Mouse (Mus musculus) bone marrow, adult 2 months (tissue): ENCODE measurements around the gene Fgf12. TPM values are rescaled to one million over a fixed set of nuclear protein-coding genes. Genes with fewer than 3 reads are reported as not detected.

Experiments used
- H3K27ac ChIP-seq: fragments of 200-500 bp; 2 replicates; pipeline ENCODE4 v1.5.1; 2012; ENCODE audit warnings: low read depth, mild to moderate bottlenecking, control low read depth, inconsistent platforms, low read length; ENCODE audit not compliant: control insufficient read depth, poor library complexity, insufficient read depth
- H3K4me1 ChIP-seq: fragments of 200-500 bp; 2 replicates; pipeline ENCODE4 v1.6.1; 2011; ENCODE audit warnings: low read length; ENCODE audit not compliant: control insufficient read depth, insufficient read depth
- H3K4me3 ChIP-seq: fragments of 200-500 bp; replicated peaks from 2 replicates; pipeline ENCODE3; 2011; ENCODE audit warnings: mild to moderate bottlenecking, low read depth, low read length, control low read depth; ENCODE audit not compliant: control insufficient read depth
- CTCF ChIP-seq: fragments of 200-500 bp; IDR thresholded peaks from 2 replicates; pipeline ENCODE4 v1.5.1; 2011; ENCODE audit warnings: low read length, control low read depth; ENCODE audit not compliant: control insufficient read depth, insufficient read depth
- POLR2A ChIP-seq: fragments of 200-500 bp; IDR thresholded peaks from 2 replicates; pipeline ENCODE4 v1.6.1; 2011; ENCODE audit warnings: low read depth, mild to moderate bottlenecking, control low read depth, low read length, borderline replicate concordance; ENCODE audit not compliant: control insufficient read depth
- WGBS: fragments of 180-500 bp; shearing (Covaris S2); methylation state at CpG from one replicate; pipeline ENCODE4 v1.1.7; 2018; 5-methylcytosine and 5-hydroxymethylcytosine counted together
- polyA plus RNA-seq: library from polyadenylated mRNA; stranded (reverse); fragments of >200 nt; gene quantifications from 2 replicates; pipeline ENCODE4 v1.2.4, GENCODE M21; 2011; ENCODE audit warnings: low replicate concordance; ENCODE audit not compliant: missing spikeins, insufficient read depth, insufficient read length

The Fgf12 gene
- polyA plus RNA-seq, 1 experiment = 0.85 TPM

GRCm38 (mm10) chr16:28645030-28645429, 107.8 kb downstream of the Fgf12 start:
- Histone ChIP-seq H3K4me3 (no peak overlapping the region), H3K27ac (no peak overlapping the region), H3K4me1 (no peaks in the 10 kb centered on the region)
- TF ChIP-seq CTCF (no peak), POLR2A (no peak)
- WGBS = 79% methylated on average over 3 of the region's 3 CpGs

DNA sequence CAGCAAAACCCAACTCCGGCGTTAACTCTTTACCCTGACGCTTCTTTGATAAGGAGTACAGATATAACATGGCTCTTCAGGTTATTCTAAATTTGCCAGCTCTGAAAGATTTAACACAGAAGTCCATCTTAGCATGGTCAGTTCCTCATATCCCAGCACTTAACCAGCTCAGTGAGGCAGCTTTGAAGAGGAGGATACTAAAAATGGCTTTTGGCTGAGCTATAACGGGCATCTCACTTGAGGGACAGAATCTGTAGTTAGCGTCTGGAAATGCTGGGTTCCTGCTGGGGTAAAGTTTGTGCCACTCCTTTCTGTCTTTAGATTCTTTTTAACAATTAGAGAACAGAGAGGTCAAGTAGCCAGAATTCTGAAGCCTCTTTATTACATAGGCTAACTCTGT, 121.1 kb downstream of the Fgf12 start:
- Histone ChIP-seq H3K27ac (no peak overlapping the region), H3K4me3 (no peak overlapping the region), H3K4me1 (no peaks in the 10 kb centered on the region)
- WGBS = 89% methylated on average over 5 of the region's 5 CpGs
- no peak for TF ChIP-seq CTCF
- TF ChIP-seq POLR2A = no peak

GRCm38 (mm10) chr16:28630771-28631484, 121.9 kb downstream of the Fgf12 start:
- WGBS = 82% methylated on average over 11 of the region's 11 CpGs

GRCm38 (mm10) chr16:28626259-28626658, 126.6 kb downstream of the Fgf12 start:
- no peak overlapping the region for H3K4me3 ChIP-seq
- 94% methylated on average over 6 of the region's 6 CpGs for WGBS
- no peaks in the 10 kb centered on the region for H3K4me1 ChIP-seq
- TF ChIP-seq CTCF (no peak), POLR2A (no peak)
- H3K27ac ChIP-seq = no peak overlapping the region

More at GRCm38 (mm10) chr16:28630771-28631484, 121.9 kb downstream of the Fgf12 start:
- Histone ChIP-seq H3K4me3 (no peak overlapping the region), H3K4me1 (no peaks in the 10 kb centered on the region), H3K27ac (no peak overlapping the region)
- TF ChIP-seq CTCF = no peak
- TF ChIP-seq POLR2A = no peak

DNA sequence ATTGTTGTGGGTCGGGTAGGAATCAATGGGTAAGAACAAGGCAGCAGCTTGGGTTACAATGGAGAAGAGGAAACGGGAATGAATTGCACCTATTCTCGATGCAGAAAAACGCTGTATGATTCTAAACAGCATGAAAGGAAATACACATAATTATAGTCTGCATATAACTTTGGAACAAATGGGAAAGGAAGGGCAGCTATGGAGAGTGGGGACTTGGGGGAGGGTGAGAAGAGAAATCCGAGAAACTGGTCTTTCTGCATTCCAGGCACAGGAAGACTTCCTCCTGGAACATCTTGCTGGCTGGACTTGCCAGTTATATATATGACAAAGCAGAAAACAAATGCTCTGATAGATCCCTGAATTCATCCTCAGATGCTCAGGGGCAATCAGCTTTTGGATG, 127.2 kb downstream of the Fgf12 start:
- Histone ChIP-seq H3K4me3 (no peak overlapping the region), H3K4me1 (no peaks in the 10 kb centered on the region), H3K27ac (no peak overlapping the region)
- WGBS = 75% methylated on average over 5 of the region's 5 CpGs
- TF ChIP-seq POLR2A (no peak), CTCF (no peak)

GRCm38 (mm10) chr16:28614412-28614811, 138.5 kb downstream of the Fgf12 start:
- no peak for TF ChIP-seq CTCF
- no peak for TF ChIP-seq POLR2A

DNA sequence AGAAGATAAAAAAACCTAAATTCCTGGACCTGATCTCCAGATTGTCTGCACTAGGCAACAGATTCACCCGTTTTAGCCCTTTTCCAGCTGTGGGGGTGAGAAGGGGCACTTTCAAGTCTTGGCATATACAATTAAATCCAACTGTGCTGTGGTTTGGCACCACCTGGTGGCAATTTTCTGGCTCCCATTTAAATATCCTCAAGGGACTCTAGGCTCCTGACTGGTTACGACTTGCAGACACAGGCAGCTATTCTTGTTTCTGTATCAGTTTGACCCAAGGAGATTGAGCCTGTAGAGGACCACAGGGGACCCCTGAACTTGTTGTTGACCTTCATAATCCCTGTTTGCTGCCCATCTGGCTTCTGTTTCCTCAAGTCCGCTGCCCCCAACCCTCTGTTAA, 141.9 kb downstream of the Fgf12 start:
- no peak overlapping the region for H3K4me3 ChIP-seq
- TF ChIP-seq CTCF = no peak
- no peak for TF ChIP-seq POLR2A
- WGBS = 30% methylated on average over 3 of the region's 3 CpGs
- H3K27ac ChIP-seq = no peak overlapping the region
- H3K4me1 ChIP-seq = no peaks in the 10 kb centered on the region

More at GRCm38 (mm10) chr16:28614412-28614811, 138.5 kb downstream of the Fgf12 start:
- no peak overlapping the region for H3K4me3 ChIP-seq
- no peak overlapping the region for H3K27ac ChIP-seq
- WGBS = 80% methylated on average over 3 of the region's 3 CpGs
- H3K4me1 ChIP-seq = no peaks in the 10 kb centered on the region

DNA sequence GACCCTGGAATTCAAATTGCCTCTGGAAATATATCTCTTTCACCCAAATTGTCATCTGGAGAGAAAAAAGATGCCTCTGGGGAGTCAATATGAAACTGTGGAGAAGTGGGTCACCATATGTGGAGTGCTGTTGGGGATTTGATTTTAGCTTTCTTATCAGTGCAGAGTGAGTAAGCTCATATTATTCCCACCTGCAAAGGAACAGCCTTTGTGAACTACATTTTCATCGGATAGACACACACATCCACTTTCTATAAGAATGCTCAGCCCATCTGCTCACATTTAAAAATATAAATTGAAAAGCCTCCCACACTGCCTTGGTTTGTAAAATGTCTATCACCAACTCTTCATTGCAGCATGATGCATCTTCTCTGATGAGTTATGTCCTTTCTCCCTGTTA, 149.7 kb downstream of the Fgf12 start:
- Histone ChIP-seq H3K4me3 (no peak overlapping the region), H3K4me1 (no peaks in the 10 kb centered on the region), H3K27ac (no peak overlapping the region)
- TF ChIP-seq CTCF (no peak), POLR2A (no peak)
- WGBS = 69% methylated on average over 1 of the region's 1 CpGs
